Mouse (Mus musculus) megakaryocyte, embryonic 14.5 days (primary cell): ENCODE measurements around the gene Stap2.

ENCODE experiments used
- FLI1 ChIP-seq: IDR thresholded peaks from 2 replicates; pipeline ENCODE4 v1.6.1; 2012; ENCODE audit warnings: low read length, inconsistent platforms, mixed read lengths
- GATA1 ChIP-seq: IDR thresholded peaks from 3 replicates; pipeline ENCODE4 v1.6.1; 2012; ENCODE audit warnings: mixed read lengths, low read length, inconsistent platforms, borderline replicate concordance

DNA sequence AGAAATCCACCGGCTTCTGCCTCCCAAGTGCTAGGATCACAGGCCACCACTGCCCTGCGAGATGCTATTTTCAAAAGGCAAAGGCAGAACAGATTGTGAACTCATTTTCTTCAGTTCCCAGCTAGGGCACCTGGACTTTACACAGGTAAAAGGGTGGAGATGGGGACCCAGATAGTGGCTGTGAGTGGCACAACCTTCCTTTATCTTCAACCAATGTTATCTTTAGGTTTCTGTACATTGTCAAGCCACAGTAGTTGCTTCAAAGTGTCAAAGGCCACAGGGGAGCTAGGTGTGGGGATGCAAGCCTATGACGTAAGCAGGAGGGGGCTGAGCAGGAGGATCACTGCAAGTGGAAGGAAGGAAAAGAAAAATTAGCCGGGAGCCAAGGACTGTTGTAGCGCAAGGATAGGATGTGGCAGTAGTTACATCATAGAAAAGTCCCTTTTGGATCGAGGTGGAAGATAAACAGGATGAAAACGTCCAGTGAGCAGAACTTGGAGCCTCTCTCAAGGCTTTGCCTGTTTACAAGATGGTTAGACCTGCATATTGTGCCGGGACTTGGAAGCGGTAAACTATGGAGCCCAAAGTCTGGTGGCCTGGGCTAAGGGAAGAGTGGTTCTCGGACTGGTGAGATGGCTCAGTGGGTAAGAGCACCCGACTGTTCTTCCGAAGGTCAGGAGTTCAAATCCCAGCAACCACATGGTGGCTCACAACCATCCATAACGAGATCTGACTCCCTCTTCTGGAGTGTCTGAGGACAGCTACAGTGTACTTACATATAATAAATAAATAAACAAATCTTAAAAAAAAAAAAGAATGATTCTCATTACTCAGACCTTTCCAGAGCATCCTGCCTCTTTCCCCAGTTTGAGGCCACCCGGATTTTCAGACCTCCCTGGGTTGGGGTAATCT is 2.3 kb upstream of the Stap2 start:
- no peak for TF ChIP-seq GATA1
- TF ChIP-seq FLI1 = no peak
